Mouse (Mus musculus): ENCODE measurements around the gene Epo. TPM values are rescaled to one million over a fixed set of nuclear protein-coding genes. Genes with fewer than 3 reads are reported as not detected.
A peak's percentile ranks its signal among the peaks of the same experiment; 100 is the strongest.

Epo gene
- polyA plus RNA-seq, 1 experiment: not detected

GRCm38 (mm10) chr5:137524251-137524515, 8.9 kb downstream of the Epo start:
- TF ChIP-seq CTCF (IDR thresholded peaks at IDR 0.05; ENCODE audit: borderline replicate concordance, insufficient read depth, low read depth, low read length): no peak
- no peak for TF ChIP-seq POLR2A (IDR thresholded peaks at IDR 0.05; ENCODE audit: borderline replicate concordance, insufficient read depth, low read length)
- WGBS: 43% methylated on average over 8 of the region's 8 CpGs
- DNase-seq: no peak

DNA sequence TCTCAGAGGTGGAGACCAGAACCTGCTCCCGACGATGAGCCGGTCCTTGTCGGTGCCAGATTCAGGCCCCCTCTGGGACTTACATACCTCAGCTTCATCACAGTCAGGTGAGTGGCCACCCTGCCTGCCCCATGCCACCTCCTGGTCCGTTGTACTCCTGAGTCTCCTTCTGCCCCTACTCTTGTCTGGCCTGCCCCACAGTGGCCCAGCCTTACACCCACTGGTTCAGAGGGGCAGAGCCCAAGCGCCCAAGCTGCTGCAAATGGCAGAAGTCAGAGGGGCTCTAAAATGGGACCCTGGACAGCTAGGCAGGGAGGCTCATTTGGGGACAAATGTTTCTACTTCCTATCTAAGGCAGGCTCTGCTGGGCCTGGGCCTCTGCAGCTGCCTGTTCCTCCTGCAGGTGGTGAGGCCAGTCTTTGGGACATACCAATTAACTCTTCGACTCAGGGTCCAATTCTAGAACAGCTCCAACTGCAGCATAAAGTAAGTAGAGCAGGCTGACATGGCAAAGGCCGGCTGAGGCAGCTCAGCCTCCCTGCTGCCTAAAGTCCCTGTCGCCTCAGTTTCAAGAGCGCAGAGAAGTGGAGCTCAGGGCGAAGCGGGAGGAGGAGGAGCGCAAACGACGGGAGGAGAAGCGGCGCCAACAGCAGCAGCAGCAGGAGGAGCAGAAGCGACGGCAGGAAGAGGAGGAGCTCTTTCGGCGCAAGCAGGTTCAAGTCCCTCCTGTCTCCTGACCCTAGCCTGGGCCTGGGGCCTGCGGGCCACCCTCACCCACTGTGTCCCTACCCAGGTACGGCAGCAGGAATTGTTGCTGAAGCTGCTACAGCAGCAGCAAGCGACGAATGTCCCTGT, 9.4 kb downstream of the Epo start:
- Histone ChIP-seq H3K4me1 (ENCODE audit: control insufficient read depth, insufficient read depth, low read length) (peaks cover 11% of the 10 kb centered on the region; the same call in 1 of the 2 replicates), H3K4me3 (replicated peaks; ENCODE audit: insufficient read depth, low read depth, low read length) (no peak overlapping the region), H3K27ac (ENCODE audit: insufficient read depth, low read length) (no peak overlapping the region), H3K27me3 (ENCODE audit: control insufficient read depth, insufficient read depth, low read length) (no peaks in the 10 kb centered on the region)
- 64% methylated on average over 25 of the region's 25 CpGs for WGBS
- no peak for TF ChIP-seq POLR2A (IDR thresholded peaks at IDR 0.05; ENCODE audit: borderline replicate concordance, insufficient read depth, low read length)
- no peak for TF ChIP-seq CTCF (IDR thresholded peaks at IDR 0.05; ENCODE audit: borderline replicate concordance, insufficient read depth, low read depth, low read length)
- peak in 1 of 2 experiments; percentile 39 for DNase-seq

More at GRCm38 (mm10) chr5:137524251-137524515, 8.9 kb downstream of the Epo start:
- no peak overlapping the region for H3K4me3 ChIP-seq (replicated peaks; ENCODE audit: insufficient read depth, low read depth, low read length)
- H3K27me3 ChIP-seq (ENCODE audit: control insufficient read depth, insufficient read depth, low read length): no peaks in the 10 kb centered on the region
- no peak overlapping the region for H3K27ac ChIP-seq (ENCODE audit: insufficient read depth, low read length)
- peaks cover 11% of the 10 kb centered on the region for H3K4me1 ChIP-seq (ENCODE audit: control insufficient read depth, insufficient read depth, low read length)

GRCm38 (mm10) chr5:137522711-137523110, 10.3 kb downstream of the Epo start:
- peaks cover 11% of the 10 kb centered on the region; the same call in 1 of the 2 replicates for H3K4me1 ChIP-seq (ENCODE audit: control insufficient read depth, insufficient read depth, low read length)
- 55% methylated on average over 11 of the region's 11 CpGs for WGBS
- H3K27ac ChIP-seq (ENCODE audit: insufficient read depth, low read length): no peak overlapping the region
- TF ChIP-seq POLR2A (IDR thresholded peaks at IDR 0.05; ENCODE audit: borderline replicate concordance, insufficient read depth, low read length) (no peak), CTCF (IDR thresholded peaks at IDR 0.05; ENCODE audit: borderline replicate concordance, insufficient read depth, low read depth, low read length) (no peak)
- no peak for DNase-seq
- H3K27me3 ChIP-seq (ENCODE audit: control insufficient read depth, insufficient read depth, low read length): no peaks in the 10 kb centered on the region
- no peak overlapping the region for H3K4me3 ChIP-seq (replicated peaks; ENCODE audit: insufficient read depth, low read depth, low read length)

- no peak for DNase-seq
- H3K4me3 ChIP-seq (replicated peaks; ENCODE audit: insufficient read depth, low read depth, low read length): no peak overlapping the region
- TF ChIP-seq CTCF (IDR thresholded peaks at IDR 0.05; ENCODE audit: borderline replicate concordance, insufficient read depth, low read depth, low read length): no peak
- WGBS: 76% methylated on average over 9 of the region's 9 CpGs
- no peak overlapping the region for H3K27ac ChIP-seq (ENCODE audit: insufficient read depth, low read length)
- no peaks in the 10 kb centered on the region for H3K27me3 ChIP-seq (ENCODE audit: control insufficient read depth, insufficient read depth, low read length)
- peaks cover 11% of the 10 kb centered on the region; the same call in 1 of the 2 replicates for H3K4me1 ChIP-seq (ENCODE audit: control insufficient read depth, insufficient read depth, low read length)
Observed at GRCm38 (mm10) chr5:137521861-137522260, 11.2 kb downstream of the Epo start.

DNA sequence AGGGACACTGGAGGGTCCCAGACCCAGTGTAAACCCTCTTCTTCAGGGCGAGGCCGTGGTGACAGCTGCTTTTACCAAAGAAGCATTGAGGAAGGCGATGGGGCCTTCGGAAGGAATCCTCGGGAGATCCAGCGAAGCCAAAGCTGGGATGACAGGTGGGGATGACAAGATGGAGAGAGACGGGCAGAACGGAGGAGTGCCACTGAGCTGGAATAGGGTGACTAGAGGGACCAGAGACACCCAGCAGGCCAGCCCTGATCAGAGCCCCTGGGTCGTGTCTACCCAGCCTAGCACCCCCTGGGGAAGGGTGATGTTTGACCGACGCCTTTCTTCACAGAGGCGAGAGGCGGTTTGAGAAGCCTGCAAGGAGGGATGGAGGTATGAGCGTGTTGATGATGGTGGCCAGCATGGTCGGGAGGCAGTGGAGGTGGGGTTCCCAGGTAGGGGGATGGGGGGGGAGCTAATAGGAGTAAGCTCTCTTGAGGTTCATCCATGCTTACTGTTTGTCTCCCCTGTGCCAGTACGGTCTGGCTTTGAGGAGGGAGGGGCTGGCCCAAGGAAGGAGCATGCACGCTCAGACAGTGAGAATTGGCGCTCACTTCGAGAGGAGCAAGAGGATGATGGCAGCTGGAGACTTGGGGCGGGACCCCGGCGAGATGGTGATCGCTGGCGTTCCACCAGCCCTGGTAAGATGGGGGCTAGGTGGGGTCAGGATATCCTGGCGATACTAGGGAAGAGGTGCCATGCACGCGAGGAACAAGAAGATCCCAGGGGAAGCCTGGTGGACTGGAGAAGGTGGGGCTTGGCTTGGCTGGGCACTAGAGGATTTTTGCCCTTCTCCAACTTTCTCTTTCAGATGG, 13.1 kb downstream of the Epo start:
- Histone ChIP-seq H3K4me1 (ENCODE audit: control insufficient read depth, insufficient read depth, low read length) (peaks cover 4% of the 10 kb centered on the region), H3K27me3 (ENCODE audit: control insufficient read depth, insufficient read depth, low read length) (no peaks in the 10 kb centered on the region), H3K27ac (ENCODE audit: insufficient read depth, low read length) (no peak overlapping the region), H3K4me3 (replicated peaks; ENCODE audit: insufficient read depth, low read depth, low read length) (no peak overlapping the region)
- TF ChIP-seq CTCF (IDR thresholded peaks at IDR 0.05; ENCODE audit: borderline replicate concordance, insufficient read depth, low read depth, low read length) (no peak), POLR2A (IDR thresholded peaks at IDR 0.05; ENCODE audit: borderline replicate concordance, insufficient read depth, low read length) (no peak)
- DNase-seq: peak in 1 of 2 experiments; percentile 15
- 58% methylated on average over 27 of the region's 27 CpGs for WGBS

DNA sequence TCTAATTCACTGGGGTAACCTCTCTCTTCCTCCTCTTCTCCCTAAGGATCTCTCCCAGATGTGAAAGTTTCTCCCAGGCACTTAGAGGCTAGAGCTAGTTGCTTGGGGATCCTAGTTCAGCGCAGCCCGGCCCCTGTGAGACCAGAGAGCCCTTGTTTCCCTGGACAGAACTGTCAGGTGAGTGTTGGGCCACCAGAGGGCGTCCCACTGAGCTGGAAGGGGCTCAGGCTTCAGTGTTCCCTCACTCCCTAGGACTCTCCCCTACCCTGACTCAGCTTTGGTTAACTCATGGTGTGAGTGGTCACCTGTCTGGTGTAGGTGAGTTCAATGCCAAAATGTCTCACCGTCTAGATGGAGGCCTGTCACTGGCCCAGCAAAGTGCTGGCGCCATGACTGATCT, 14.6 kb downstream of the Epo start, which contains the start of gene Gigyf1:
TSS of gene Gigyf1 (plus strand) at position 113 of the 400 bp plus-strand sequence.
- Histone ChIP-seq H3K4me3 (replicated peaks; ENCODE audit: insufficient read depth, low read depth, low read length) (no peak within 1 kb of the TSS), H3K27me3 (ENCODE audit: control insufficient read depth, insufficient read depth, low read length) (no peaks in the 10 kb centered on the region), H3K4me1 (ENCODE audit: control insufficient read depth, insufficient read depth, low read length) (peaks cover 15% of the 10 kb centered on the region), H3K27ac (ENCODE audit: insufficient read depth, low read length) (no peak within 1 kb of the TSS)
- 49% methylated on average over 5 of the region's 5 CpGs for WGBS
- peak in 1 of 2 experiments; percentile 51 for DNase-seq
- TF ChIP-seq POLR2A (IDR thresholded peaks at IDR 0.05; ENCODE audit: borderline replicate concordance, insufficient read depth, low read length): no peak
- TF ChIP-seq CTCF (IDR thresholded peaks at IDR 0.05; ENCODE audit: borderline replicate concordance, insufficient read depth, low read depth, low read length): peak; percentile 62

DNA sequence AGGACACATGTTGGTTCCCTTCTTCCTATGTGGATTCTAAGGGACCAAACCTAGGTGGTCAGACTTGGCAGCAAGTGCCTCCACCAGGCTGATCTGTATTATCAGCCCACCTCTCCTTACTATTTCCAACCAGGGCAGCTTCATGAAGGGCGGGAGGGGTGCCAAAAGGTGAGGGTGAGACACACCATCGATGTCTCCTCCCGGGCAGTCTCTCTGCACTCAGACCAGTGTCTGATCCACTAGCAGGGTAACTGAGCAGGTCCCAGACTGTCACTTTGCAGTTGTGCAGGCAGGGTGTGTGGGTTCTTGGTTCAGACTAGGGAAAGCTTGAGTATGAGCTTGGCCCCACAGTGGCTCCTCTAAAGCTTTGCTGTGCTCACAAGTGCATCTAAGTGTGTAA, 18.2 kb downstream of the Epo start:
- 37% methylated on average over 3 of the region's 3 CpGs for WGBS
- H3K27me3 ChIP-seq (ENCODE audit: control insufficient read depth, insufficient read depth, low read length): no peaks in the 10 kb centered on the region
- H3K4me1 ChIP-seq (ENCODE audit: control insufficient read depth, insufficient read depth, low read length): peaks cover 12% of the 10 kb centered on the region
- peak in 1 of 2 experiments; percentile 30 for DNase-seq
- H3K27ac ChIP-seq (ENCODE audit: insufficient read depth, low read length): no peak overlapping the region
- TF ChIP-seq POLR2A (IDR thresholded peaks at IDR 0.05; ENCODE audit: borderline replicate concordance, insufficient read depth, low read length): no peak
- TF ChIP-seq CTCF (IDR thresholded peaks at IDR 0.05; ENCODE audit: borderline replicate concordance, insufficient read depth, low read depth, low read length): no peak
- no peak overlapping the region for H3K4me3 ChIP-seq (replicated peaks; ENCODE audit: insufficient read depth, low read depth, low read length)

All from cerebellum, adult 2 months (tissue).